Mouse (Mus musculus): Measurements from ENCODE around the gene Lrmda.

DNA sequence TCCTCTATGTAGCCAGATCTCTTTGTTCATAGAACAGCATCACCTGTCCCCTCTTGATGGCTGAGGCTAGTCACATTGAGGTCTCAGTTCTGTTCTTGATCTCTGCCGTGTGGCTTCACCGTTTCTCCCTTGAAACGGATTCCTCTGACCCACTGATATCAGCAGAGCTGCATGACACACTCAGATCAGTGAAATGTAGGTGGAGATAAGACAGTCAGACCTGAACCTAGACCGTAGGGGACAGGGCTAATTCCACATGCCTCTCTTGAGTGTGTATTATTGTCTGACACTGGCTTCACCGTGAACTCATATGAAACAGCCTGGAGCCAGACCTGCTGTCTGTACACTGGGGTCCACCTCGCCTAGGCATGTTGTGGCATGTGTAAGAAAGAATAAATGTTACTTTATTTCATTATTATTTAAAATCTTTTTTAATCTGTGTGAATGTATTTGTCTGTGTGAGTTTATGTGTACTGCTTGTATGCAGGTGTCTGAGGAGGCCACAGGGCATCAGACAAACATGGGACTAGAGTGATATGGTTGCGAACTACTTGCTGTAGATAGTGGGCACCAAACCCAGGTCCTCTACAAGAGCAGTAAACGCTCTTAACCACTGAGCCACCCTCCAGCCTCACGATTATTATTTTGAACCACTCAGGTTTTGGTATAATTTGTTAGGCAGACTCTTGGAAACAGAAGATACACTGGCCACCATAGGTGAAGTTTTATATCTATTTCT, 42.8 kb downstream of the Lrmda start:
- TF ChIP-seq CTCF (IDR thresholded peaks at IDR 0.05; ENCODE audit: extremely low read depth, insufficient read length, insufficient replicate concordance, low read depth, low read length), result no peak
- no peak for TF ChIP-seq POLR2A (IDR thresholded peaks at IDR 0.05; ENCODE audit: low read depth, low read length)
